8 mouse cellular contexts compared by ENCODE assay signal in the genomic region with DNA sequence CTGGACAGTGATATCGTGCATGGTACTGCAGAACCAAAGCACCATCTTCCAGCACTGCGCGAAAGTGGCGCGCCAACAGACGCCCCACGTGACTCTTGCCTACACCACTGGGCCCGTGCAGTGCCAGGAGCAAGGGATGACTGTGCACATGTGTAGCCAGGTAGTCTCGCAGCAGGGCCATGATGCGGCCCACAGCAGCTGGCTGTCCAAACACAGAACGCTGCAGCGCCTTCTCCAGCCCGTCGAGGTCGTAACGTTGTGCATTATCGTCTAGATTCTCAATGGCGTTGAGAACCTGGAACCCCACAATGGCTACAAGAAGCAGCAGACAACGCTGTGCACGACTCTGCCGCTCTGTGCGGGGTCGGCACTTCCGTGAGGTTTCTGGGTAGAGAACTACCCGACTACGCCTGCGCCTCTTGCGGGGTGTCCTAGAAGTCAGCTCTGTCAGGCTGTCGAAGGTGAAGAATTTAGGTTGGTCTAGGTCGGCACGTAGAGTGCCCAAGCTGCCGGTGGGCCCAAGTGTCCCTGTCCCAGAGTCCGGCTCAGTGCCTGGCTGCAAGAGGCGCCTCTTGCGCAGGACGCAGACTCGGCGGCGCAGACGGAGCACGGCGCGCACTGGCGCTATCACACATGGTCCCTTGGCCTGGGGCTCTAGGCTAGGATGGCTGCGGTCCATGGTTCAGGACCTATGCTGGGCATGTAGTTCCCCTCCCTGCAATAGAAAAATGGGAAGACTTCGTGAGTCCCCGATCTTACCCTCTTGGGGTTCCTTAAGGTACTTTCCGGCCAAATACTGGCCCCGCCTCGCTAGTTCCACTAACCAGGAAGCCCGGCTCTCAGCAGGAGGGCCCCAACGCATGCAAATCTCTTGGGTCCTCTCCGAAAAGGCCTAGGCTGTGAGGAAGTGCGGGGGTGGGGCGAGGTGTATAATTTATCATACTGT. TPM values are rescaled to one million over a fixed set of nuclear protein-coding genes. Genes with fewer than 3 reads are reported as not detected.
DNase-seq lines count a peak whose midpoint lies in the region; ATAC-seq and TF ChIP-seq lines count a peak whose summit lies in the region.

No protein-coding gene starts in this region.

- no peaks in the 10 kb centered on the region for H3K9me3 ChIP-seq in hindbrain, embryonic 16.5 days (ENCODE audit: control insufficient read depth, low read length)
- no peaks in the 10 kb centered on the region for H3K9me3 ChIP-seq in liver, embryonic 12.5 days (replicated peaks)
- no peaks in the 10 kb centered on the region for H3K9me3 ChIP-seq in neural tube, embryonic 13.5 days

- ATAC-seq in hindbrain, embryonic 16.5 days = no peak
- ATAC-seq in liver, embryonic 12.5 days = peak; percentile 62
- no peak for ATAC-seq in neural tube, embryonic 13.5 days (ENCODE audit: low read depth)
- no peak for ATAC-seq in frontal cortex, adult (ENCODE audit: low TSS enrichment)

- H3K36me3 ChIP-seq in testis, adult 2 months (ENCODE audit: control insufficient read depth, insufficient read depth, low read length) = no peaks in the 10 kb centered on the region
- peaks cover 17% of the 10 kb centered on the region for H3K36me3 ChIP-seq in hindbrain, embryonic 16.5 days (ENCODE audit: control insufficient read depth, insufficient read depth, low read length)
- peaks cover 24% of the 10 kb centered on the region for H3K36me3 ChIP-seq in liver, embryonic 12.5 days
- H3K36me3 ChIP-seq in neural tube, embryonic 13.5 days = peaks cover 26% of the 10 kb centered on the region

- H3K27ac ChIP-seq in testis, adult 2 months (ENCODE audit: control insufficient read depth, insufficient read depth, low read depth, low read length) = peak overlapping the region; percentile 70; the same call in 1 of the 2 replicates
- peak overlapping the region; percentile 53; the same call in 1 of the 2 replicates for H3K27ac ChIP-seq in embryonic fibroblast, embryonic 13.5 days (ENCODE audit: insufficient read depth, low read length)
- no peak overlapping the region for H3K27ac ChIP-seq in hindbrain, embryonic 16.5 days (ENCODE audit: low read depth, low read length)
- peak overlapping the region; percentile 84 for H3K27ac ChIP-seq in liver, embryonic 12.5 days
- no peak overlapping the region for H3K27ac ChIP-seq in neural tube, embryonic 13.5 days (replicated peaks)

- H3K27me3 ChIP-seq in testis, adult 2 months (ENCODE audit: control insufficient read depth, insufficient read depth, low read length) = no peaks in the 10 kb centered on the region
- H3K27me3 ChIP-seq in hindbrain, embryonic 16.5 days (replicated peaks; ENCODE audit: control insufficient read depth, insufficient read depth, low read length) = peaks cover 23% of the 10 kb centered on the region
- peaks cover 9% of the 10 kb centered on the region for H3K27me3 ChIP-seq in liver, embryonic 12.5 days (replicated peaks)
- peaks cover 42% of the 10 kb centered on the region for H3K27me3 ChIP-seq in neural tube, embryonic 13.5 days

- TF ChIP-seq POLR2A in testis, adult 2 months (IDR thresholded peaks at IDR 0.05; ENCODE audit: control insufficient read depth, low read depth, low read length) = no peak
- TF ChIP-seq POLR2A in embryonic fibroblast, embryonic 13.5 days (IDR thresholded peaks at IDR 0.05; ENCODE audit: low read depth, low read length) = 0 out of 2 replicates have a peak, but pooled peaks have one; percentile 27

- H3K4me3 ChIP-seq in testis, adult 2 months (ENCODE audit: control insufficient read depth, low read depth, low read length) = peak overlapping the region; percentile 66
- H3K4me3 ChIP-seq in embryonic fibroblast, embryonic 13.5 days (ENCODE audit: insufficient read depth, low read length) = peak overlapping the region; percentile 42
- no peak overlapping the region for H3K4me3 ChIP-seq in hindbrain, embryonic 16.5 days (ENCODE audit: low read length)
- H3K4me3 ChIP-seq in liver, embryonic 12.5 days = peak overlapping the region; percentile 59
- peak overlapping the region; percentile 9; the same call in 1 of the 2 replicates for H3K4me3 ChIP-seq in neural tube, embryonic 13.5 days

- 0 out of 2 replicates have a peak overlapping the region, but pooled peaks have one; percentile 7 for H3K9ac ChIP-seq in hindbrain, embryonic 16.5 days (ENCODE audit: low read depth, low read length)
- peak overlapping the region; percentile 71 for H3K9ac ChIP-seq in liver, embryonic 12.5 days
- H3K9ac ChIP-seq in neural tube, embryonic 13.5 days = no peak overlapping the region

- no peak for DNase-seq in testis, postnatal 14 days (ENCODE audit: low spot score)
- no peak for DNase-seq in cerebellum, adult 18-20 months

- WGBS in hindbrain, embryonic 16.5 days = 22% methylated on average over 55 of the region's 55 CpGs
- WGBS in liver, embryonic 12.5 days (ENCODE audit: insufficient replicate concordance) = 5% methylated on average over 55 of the region's 55 CpGs
- WGBS in neural tube, embryonic 13.5 days = 20% methylated on average over 55 of the region's 55 CpGs

- H3K4me2 ChIP-seq in hindbrain, embryonic 16.5 days (ENCODE audit: low read length) = 0 out of 2 replicates have a peak overlapping the region, but pooled peaks have one; percentile 13
- peak overlapping the region; percentile 85 for H3K4me2 ChIP-seq in liver, embryonic 12.5 days
- H3K4me2 ChIP-seq in neural tube, embryonic 13.5 days = peak overlapping the region; percentile 37

- no peak for TF ChIP-seq CTCF in testis, adult 2 months (IDR thresholded peaks at IDR 0.05; ENCODE audit: control insufficient read depth, insufficient read depth, insufficient replicate concordance, low read depth, low read length)
- TF ChIP-seq CTCF in embryonic fibroblast, embryonic 13.5 days (IDR thresholded peaks at IDR 0.05; ENCODE audit: borderline replicate concordance, insufficient read depth, low read length) = no peak

- H3K4me1 ChIP-seq in testis, adult 2 months (ENCODE audit: control insufficient read depth, insufficient read depth, low read length) = peaks cover 4% of the 10 kb centered on the region; the same call in 1 of the 2 replicates
- peaks cover 18% of the 10 kb centered on the region for H3K4me1 ChIP-seq in embryonic fibroblast, embryonic 13.5 days (ENCODE audit: control insufficient read depth, insufficient read depth, low read length)
- no peaks in the 10 kb centered on the region for H3K4me1 ChIP-seq in hindbrain, embryonic 16.5 days (ENCODE audit: control insufficient read depth, insufficient read depth, low read depth, low read length)
- peaks cover 55% of the 10 kb centered on the region for H3K4me1 ChIP-seq in liver, embryonic 12.5 days
- H3K4me1 ChIP-seq in neural tube, embryonic 13.5 days (replicated peaks) = peaks cover 14% of the 10 kb centered on the region; the same call in 1 of the 2 replicates

RNA-seq across cellular contexts. Expression of a gene that starts 1.2 kb away (rescaled TPM):
- polyA plus RNA-seq in testis, adult 2 months (2012; rRNA removed) = 0.98 and 1.3 TPM in 2 replicates
- 17.5 and 21.8 TPM in 2 replicates for polyA plus RNA-seq in embryonic fibroblast, embryonic 13.5 days (2011; ENCODE audit: insufficient read length, low read depth, missing spikeins)
- polyA plus RNA-seq in hindbrain, embryonic 16.5 days (2015; fragmentation: Nextera tagmentation; extraction: Ambion mirVana) = 2.1 and 2.3 TPM in 2 replicates
- 7.2 and 7.4 TPM in 2 replicates for polyA plus RNA-seq in liver, embryonic 12.5 days (2016; fragmentation: Nextera tagmentation; extraction: Ambion mirVana)
- polyA plus RNA-seq in neural tube, embryonic 13.5 days (2015; fragmentation: Nextera tagmentation; extraction: Ambion mirVana) = 1.2 and 1.4 TPM in 2 replicates

RNA-seq across cellular contexts. Expression of a gene that starts 14.9 kb away (rescaled TPM):
- polyA plus RNA-seq in testis, adult 2 months (2012; rRNA removed) = 3.8 and 4.0 TPM in 2 replicates
- polyA plus RNA-seq in embryonic fibroblast, embryonic 13.5 days (2011; ENCODE audit: insufficient read length, low read depth, missing spikeins) = 1.7 and 3.2 TPM in 2 replicates
- polyA plus RNA-seq in hindbrain, embryonic 16.5 days (2015; fragmentation: Nextera tagmentation; extraction: Ambion mirVana) = 13.6 and 16.3 TPM in 2 replicates
- 5.9 and 6.2 TPM in 2 replicates for polyA plus RNA-seq in liver, embryonic 12.5 days (2016; fragmentation: Nextera tagmentation; extraction: Ambion mirVana)
- 25.5 and 27.9 TPM in 2 replicates for polyA plus RNA-seq in neural tube, embryonic 13.5 days (2015; fragmentation: Nextera tagmentation; extraction: Ambion mirVana)

RNA-seq across cellular contexts. Expression of a gene that starts 15.8 kb away (rescaled TPM):
- 20.7 and 24.9 TPM in 2 replicates for polyA plus RNA-seq in testis, adult 2 months (2012; rRNA removed)
- 38.8 and 42.3 TPM in 2 replicates for polyA plus RNA-seq in embryonic fibroblast, embryonic 13.5 days (2011; ENCODE audit: insufficient read length, low read depth, missing spikeins)
- 105 and 112 TPM in 2 replicates for polyA plus RNA-seq in hindbrain, embryonic 16.5 days (2015; fragmentation: Nextera tagmentation; extraction: Ambion mirVana)
- polyA plus RNA-seq in liver, embryonic 12.5 days (2016; fragmentation: Nextera tagmentation; extraction: Ambion mirVana) = 56.7 and 61.5 TPM in 2 replicates
- 95.1 and 99.9 TPM in 2 replicates for polyA plus RNA-seq in neural tube, embryonic 13.5 days (2015; fragmentation: Nextera tagmentation; extraction: Ambion mirVana)

RNA-seq across cellular contexts. Expression of a gene that starts 19.0 kb away (rescaled TPM):
- 244 and 247 TPM in 2 replicates for polyA plus RNA-seq in testis, adult 2 months (2012; rRNA removed)
- polyA plus RNA-seq in embryonic fibroblast, embryonic 13.5 days (2011; ENCODE audit: insufficient read length, low read depth, missing spikeins) = not detected in 2 replicates
- polyA plus RNA-seq in hindbrain, embryonic 16.5 days (2015; fragmentation: Nextera tagmentation; extraction: Ambion mirVana) = not detected in 2 replicates
- polyA plus RNA-seq in liver, embryonic 12.5 days (2016; fragmentation: Nextera tagmentation; extraction: Ambion mirVana) = not detected in 2 replicates
- 0.15 TPM in 1 of 2 replicates, not detected in the other for polyA plus RNA-seq in neural tube, embryonic 13.5 days (2015; fragmentation: Nextera tagmentation; extraction: Ambion mirVana)

RNA-seq across cellular contexts. Expression of a gene that starts 23.1 kb away (rescaled TPM):
- 552 and 576 TPM in 2 replicates for polyA plus RNA-seq in testis, adult 2 months (2012; rRNA removed)
- polyA plus RNA-seq in embryonic fibroblast, embryonic 13.5 days (2011; ENCODE audit: insufficient read length, low read depth, missing spikeins) = not detected in 2 replicates
- polyA plus RNA-seq in hindbrain, embryonic 16.5 days (2015; fragmentation: Nextera tagmentation; extraction: Ambion mirVana) = 0.39 and 1.0 TPM in 2 replicates
- polyA plus RNA-seq in liver, embryonic 12.5 days (2016; fragmentation: Nextera tagmentation; extraction: Ambion mirVana) = 1.2 TPM in 1 of 2 replicates, not detected in the other
- 0.89 TPM in 1 of 2 replicates, not detected in the other for polyA plus RNA-seq in neural tube, embryonic 13.5 days (2015; fragmentation: Nextera tagmentation; extraction: Ambion mirVana)

Comparison
In these comparisons a context has a peak if more than half of its experiments do, and no peak if none do; other contexts are left out.
1. H3K27ac ChIP-seq: peak in testis, adult 2 months (single experiment), embryonic fibroblast, embryonic 13.5 days (single experiment) and liver, embryonic 12.5 days (single experiment); none in hindbrain, embryonic 16.5 days (single experiment) and neural tube, embryonic 13.5 days (single experiment).
2. H3K4me2 ChIP-seq: peak in every context shown above with its lines; median percentile 85 in liver, embryonic 12.5 days; 37 in neural tube, embryonic 13.5 days; 13 in hindbrain, embryonic 16.5 days.